Mouse (Mus musculus) bone marrow, adult 2 months (tissue): Measurements from ENCODE around the gene Csk.

Experiments used
- CTCF ChIP-seq: fragments of 200-500 bp; IDR thresholded peaks from 2 replicates; pipeline ENCODE4 v1.5.1; 2011; ENCODE audit warnings: low read length, control low read depth; ENCODE audit not compliant: control insufficient read depth, insufficient read depth
- POLR2A ChIP-seq: fragments of 200-500 bp; IDR thresholded peaks from 2 replicates; pipeline ENCODE4 v1.6.1; 2011; ENCODE audit warnings: low read depth, mild to moderate bottlenecking, control low read depth, low read length, borderline replicate concordance; ENCODE audit not compliant: control insufficient read depth

- no peak for TF ChIP-seq POLR2A
- no peak for TF ChIP-seq CTCF
Observed at GRCm38 (mm10) chr9:57597929-57598382, 55.5 kb downstream of the Csk start.
